Mouse (Mus musculus): ENCODE measurements around the gene Samd10.

The Samd10 gene

DNA sequence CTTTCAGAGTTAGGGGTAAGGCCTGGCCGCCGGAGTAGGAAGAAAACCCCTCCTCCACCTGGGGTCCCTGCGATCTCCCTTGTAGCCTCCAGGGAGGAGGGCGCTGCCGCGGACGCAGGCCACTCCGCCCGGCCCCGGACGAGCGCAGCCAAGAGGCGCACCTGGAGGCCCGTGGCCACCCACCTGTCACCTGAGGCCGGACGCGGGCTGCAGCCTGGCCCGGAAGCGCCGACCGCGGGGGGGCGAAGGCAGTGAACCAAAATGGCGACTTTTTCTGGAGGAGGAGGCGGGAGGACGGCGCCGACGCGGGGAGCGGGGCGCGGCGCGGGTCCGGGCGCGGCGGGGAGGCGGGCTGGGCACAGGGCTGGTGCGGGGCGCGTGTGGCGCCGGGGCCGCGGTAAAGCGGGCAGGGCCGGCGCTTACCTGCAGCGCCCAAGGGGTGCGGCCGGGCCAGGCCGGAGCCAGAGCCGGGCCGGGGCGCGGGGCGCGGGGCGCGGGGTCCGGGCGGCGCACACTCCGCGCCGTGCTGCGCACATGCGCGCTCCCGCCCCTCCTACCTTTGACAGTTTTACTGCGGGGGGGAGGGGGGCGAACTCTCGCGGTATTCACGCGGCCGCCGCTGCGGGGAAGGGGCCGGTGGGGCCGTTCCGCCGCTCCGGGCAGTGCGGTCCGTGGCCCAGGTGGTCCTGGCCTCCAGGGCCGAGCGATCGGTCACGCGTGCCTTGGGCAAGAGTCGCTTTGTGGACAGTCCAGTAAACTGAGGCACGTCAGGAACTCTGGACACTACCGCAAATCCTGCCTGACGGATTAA is 6.6 kb downstream of the Samd10 start, which contains the start of gene Zfp512b:
Gene Zfp512b, minus strand, starts transcription at position 573 of the 811 bp plus-strand sequence.
- DNase-seq (ENCODE audit: low read depth, low spot score): peak; percentile 67

DNA sequence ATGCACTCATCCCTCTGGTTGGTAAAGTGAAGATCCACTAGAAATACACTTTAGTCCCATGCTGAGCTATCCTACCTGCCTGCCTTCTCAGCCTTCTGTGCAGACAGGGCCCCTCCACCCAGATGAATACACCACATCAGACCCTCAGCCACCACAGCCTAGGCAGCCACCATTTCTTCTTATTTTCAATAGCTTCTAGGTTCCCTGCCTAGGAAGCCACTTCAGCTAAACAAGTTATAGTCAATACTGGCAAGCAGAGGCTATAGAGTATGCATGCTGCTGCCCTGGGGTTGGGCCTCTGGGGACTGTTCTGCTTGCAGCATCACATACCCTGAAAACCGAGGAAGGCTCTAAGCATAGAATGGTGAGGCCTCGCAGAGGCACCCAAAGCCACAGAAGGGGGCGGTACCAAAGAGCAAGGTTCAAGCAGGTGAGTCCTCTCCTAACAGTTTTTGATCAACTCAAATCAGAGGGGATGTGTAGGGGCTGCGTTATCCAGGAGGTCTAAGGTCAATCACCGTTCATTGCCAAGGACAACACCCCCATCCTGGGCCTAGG is 7.4 kb downstream of the Samd10 start, which contains the start of gene Prpf6:
Gene Prpf6, plus strand, starts transcription at position 341 of the 558 bp plus-strand sequence.
- no peak for DNase-seq (ENCODE audit: low read depth, low spot score)

DNA sequence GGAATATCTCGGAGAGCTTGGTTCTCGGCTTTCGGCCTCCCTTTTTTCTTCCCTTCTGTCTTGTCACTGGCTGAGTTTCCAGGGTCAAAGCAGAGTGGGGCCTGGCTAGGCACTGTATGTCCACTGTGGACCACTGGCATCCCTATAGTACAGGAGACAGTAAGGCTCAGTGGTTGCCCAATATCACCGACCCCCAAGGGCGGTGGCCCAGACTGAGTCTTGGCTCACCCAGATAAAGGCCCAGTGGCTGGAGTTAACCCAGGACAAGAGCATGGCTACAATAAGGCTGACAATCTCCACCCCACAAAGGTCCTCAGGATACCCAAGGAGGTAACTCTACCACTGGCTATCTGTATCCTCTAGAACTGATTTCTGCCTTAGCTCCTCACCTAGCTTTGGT is 8.5 kb downstream of the Samd10 start:
- DNase-seq (ENCODE audit: low read depth, low spot score): no peak

DNA sequence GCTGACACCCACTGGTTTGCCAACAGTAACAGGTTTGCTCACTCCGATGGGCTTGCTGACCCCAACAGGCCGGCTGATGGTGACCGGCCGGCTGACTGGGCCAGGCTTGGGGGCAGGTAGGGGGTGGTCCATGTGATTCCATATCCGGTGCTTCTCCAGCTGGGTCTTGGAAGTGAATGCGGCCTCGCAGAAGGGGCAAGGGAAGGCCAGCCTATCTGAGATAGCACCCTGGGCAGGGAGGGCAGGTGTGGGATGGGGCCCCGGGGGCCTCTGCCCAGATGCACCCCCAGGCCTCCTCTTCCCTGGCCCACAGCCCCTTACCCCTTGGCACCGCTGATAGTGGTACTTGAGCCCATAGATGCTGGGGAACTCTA is 9.3 kb downstream of the Samd10 start:
- no peak for DNase-seq (ENCODE audit: low read depth, low spot score)

DNA sequence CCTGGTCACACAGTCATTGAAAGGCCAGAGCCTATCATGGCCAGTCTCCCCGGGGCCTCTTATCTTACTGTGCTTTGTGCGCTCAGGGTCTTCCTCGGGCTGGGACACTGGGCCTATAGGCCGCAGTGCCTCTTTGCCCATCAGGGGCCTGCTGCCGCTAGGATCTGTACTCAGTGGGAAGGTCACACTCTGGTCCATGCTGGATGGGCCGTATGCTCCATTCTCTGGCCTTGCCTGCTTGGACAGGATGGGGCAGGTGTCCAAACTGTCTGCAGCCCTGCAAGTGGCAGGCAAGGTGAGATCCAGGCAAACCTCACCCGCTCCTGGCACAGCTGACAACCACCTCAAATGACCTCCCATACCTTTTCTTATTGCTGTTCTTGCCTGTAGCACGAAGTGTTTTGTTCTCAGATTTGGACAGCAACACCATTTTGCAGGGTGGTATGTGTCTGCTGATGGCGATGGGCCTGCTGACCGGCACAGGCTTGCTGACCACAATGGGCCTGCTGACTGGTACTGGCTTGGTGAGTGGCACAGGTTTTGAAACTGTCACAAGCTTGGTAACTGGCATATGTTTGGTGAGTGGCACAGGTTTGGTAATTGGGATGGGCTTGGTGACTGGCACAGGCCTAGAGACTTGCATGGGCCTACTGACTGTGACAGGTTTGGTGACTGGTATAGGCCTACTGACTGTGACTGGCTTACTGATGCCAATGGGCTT is 9.8 kb downstream of the Samd10 start:
- no peak for DNase-seq (ENCODE audit: low read depth, low spot score)

DNA sequence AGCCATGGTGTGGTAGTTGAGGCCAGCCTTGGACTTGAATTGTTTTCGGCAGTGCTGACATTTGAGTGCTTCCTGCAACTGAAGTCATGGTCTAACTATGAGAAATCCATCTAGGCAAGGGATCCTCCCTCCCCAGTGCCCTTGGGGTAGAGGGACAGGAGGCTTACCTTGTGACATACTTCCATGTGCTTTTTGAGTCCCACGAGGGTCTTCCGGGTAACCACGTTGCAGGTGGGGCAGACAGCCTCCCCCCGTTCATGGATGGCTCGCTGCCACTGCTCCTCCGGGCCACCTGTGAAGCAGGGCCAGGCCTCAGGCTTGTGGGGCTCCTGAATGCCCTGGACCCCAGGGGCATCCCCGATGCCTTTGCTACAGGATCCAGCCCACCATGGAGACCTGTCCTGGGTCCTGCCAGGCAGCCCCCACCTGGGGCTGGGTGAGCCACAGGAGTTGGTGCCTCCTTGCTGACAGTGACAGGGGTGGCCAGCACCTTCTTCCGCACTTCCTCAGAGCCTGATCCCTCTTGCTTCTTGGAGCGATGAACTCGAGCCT is 10.7 kb downstream of the Samd10 start:
- DNase-seq (ENCODE audit: low read depth, low spot score): no peak

DNA sequence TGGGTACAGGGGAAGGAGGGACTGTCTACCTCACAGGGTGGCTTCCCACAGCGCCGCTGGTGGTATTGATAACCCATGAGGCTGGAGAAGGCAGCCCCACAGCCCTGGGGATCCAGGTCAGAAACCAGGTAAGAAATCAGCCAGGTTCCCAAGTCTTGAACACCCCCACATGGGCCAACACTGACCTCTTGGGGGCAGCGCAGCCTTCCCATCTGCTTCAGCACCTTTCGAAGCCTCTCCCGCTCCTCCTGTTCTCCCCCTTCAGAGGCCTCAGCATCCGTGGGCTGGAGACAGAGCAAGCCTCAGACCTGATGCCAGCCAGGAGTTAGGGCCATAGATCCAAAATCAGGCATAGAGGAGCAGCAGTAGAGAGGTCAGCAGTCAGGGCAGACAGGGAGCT is 11.2 kb downstream of the Samd10 start:
- DNase-seq (ENCODE audit: low read depth, low spot score): no peak

DNA sequence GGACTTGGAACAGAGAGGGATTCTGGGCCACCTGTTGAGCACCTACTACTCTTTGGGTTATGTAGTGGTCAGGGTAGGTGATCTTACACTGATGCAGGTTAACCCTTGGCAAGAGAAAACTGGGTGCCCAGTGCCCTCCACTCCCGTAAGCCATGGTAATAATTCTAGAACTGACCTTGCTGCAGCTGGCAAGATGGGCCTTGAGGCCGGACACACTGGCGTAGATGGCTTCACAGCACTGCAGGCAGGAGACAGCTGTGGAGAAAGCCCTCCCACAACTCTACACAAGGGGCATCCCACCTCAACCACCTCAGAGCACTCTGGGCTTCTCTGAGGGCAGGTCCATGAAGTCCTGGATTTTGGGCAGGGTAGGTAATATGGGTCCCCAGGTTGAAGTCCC is 12.9 kb downstream of the Samd10 start:
- no peak for DNase-seq (ENCODE audit: low read depth, low spot score)

DNA sequence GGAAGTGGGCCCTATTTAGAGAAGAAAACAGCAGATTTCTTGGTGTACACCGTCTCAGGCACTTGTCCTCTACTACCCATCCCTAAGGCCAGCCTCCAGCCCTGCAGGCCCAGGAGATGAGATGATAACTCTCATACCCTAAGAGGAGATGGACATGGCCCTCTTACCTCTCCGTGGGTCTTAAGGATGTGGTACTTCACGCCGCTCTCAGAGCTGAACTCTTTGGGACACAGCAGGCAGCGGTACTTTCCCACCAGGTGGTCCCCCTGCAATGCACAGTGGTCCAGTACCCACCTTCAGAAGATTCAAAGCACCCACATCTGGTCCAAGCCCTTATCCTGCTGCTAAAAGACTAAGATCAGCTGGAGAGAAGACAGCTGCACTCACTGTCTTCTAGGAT is 13.5 kb downstream of the Samd10 start:
- DNase-seq (ENCODE audit: low read depth, low spot score): no peak

DNA sequence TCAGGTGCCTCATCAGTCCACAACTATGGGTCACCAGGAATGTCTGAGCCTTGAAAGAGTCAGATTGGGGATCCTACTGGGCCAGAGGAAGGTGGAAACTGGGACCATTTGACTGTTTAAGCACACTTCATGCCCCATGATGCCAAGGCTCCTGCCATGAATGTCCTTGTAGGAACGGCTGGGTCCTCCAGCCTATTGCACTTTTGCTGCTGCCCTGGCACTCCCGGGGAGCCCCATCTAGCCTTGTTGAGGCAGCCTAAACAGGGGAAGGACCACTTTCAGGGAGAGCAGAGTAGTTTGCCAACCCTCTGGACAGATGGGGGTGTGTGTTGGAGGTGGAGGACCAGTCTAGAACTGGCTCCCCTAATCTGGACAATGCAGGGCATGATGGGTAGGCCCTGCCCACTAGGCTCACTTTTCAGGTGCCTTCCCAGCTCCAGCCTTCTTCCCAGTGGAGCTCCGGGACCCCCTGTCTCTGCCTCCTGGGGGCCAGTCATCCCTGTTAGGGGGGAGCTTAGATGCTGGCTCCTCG is 14.5 kb downstream of the Samd10 start, which contains the start of gene Uckl1:
Gene Uckl1, minus strand, starts transcription at position 482 of the 532 bp plus-strand sequence.
- DNase-seq (ENCODE audit: low read depth, low spot score): no peak

DNA sequence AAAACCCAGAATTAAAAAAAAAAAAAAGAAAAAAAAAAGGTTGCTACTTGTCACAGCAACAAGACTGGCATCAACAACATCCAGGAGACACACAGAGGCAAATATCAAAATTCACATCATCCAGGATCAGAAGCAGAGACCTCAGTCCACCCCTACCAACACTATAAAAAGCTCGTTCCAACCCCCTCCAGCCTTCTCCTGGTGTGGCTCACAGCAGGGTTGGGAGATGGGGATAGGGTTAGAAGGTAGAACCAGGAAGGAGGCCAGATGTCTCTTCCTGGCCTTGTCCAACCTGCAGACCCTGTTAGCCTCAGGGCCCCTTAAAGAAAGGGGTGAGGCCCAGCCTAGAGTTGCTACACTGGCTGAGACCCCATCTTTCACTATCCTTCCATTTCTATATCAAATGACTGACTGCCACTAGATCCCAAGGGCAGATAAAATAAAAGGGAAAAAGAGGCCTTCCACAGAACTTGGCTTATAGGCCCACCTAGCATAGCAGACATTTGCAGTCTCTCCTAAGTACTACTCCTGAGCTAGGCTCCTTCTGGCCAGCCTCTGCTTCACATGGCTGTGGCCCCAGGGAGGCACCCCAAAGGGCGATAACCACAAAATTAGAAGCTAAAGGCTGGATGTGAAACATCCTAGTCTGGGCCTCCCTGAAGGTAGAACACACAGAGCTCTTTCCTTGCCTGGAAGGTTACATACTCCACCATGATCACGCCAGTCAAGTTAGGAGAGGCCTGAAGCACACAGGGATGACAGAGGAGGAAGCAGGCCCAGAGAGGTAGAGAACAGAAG is 15.4 kb downstream of the Samd10 start:
- DNase-seq (ENCODE audit: low read depth, low spot score): no peak

DNA sequence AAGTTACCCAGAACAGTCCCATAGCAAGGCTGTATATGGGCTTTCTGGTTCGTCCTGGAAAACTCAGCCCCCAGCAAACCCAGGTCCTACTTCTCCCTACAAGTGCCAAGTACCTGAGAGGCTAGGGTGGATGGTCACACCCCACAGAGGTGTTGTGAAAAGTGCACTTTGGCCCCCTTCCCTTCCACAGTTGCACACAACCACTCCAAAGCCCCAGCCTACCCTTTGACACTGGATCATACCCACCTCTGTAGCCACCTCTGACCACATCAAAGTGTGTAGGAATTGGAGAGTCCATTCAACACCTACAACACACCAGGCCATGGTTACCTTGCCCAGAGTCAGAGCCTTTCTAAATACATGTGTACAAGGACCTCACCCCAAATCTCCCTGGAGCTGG is 16.1 kb downstream of the Samd10 start:
- DNase-seq (ENCODE audit: low read depth, low spot score): no peak

DNA sequence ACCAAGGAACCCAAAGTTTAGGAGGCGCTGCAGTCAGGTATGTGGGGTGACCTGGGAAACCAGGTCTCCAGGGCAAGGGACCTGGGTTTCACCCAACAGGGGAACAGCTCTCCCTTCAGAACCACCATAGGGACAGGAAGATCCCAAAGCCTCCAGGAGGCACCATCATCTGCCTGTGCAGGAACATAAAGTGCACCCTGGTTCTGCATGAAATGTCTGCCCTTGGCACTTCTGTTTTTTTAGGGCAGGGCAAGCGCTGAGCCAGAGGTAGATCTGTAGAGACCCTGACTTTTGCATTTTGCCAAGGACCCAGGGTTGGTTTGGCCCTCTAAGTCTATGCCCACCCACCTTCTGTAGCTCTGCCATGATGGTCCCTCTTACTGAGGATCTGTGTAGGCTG is 16.7 kb downstream of the Samd10 start:
- no peak for DNase-seq (ENCODE audit: low read depth, low spot score)

DNA sequence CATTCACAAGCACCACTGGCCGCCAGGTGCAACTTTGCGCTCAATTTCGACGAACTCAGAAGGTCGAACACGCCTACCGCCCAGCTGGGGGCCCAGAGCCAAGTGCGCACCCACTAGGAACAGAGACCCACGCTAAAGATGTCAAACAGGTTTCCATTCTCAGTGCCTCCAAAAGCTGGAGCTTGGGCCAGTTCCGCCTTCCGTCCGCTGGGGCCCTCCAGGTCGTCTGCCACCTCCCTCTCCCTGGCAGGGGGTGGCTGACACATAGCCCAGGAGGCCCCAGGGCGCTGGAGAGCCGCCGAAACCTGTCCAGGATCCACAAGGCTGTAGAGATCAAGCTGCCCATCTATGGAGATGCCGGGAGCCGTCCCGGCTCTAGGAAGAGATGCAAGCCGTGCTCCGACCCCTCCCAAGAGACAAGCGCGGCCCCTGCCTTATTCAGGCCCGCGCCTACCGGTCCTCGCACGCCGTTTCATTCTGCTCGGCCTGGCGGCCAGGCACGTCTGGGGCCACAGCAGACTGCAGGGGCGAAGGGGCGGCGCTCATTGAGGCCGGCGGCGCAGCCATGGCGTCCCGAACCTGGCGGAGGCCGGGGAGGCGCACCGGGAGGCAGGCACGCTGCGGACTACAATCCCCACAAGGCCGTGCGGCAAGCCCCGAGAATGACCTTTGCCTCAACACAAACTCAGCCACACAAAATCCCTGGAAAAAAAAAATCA is 17.5 kb downstream of the Samd10 start:
- DNase-seq (ENCODE audit: low read depth, low spot score): peak; percentile 71

DNA sequence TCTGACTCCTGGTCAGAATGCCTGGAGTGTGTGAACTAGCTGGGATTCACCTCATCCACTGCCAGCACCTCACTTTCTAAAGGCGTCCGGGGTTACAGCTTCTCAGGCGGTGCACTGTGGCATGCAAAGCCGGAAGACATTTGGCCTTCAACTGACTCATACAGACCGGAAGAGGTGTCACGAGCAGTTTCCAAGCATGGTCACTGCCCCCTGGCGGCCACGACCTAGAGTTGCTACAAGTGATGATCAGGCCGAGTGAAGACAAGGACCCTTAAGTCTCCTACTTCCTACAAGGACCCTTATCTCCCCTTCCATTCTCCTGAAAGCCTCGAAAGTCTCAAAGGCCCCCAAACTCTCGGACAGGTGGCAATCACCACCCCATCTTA is 18.0 kb downstream of the Samd10 start:
- peak; percentile 84 for DNase-seq (ENCODE audit: low read depth, low spot score)

DNA sequence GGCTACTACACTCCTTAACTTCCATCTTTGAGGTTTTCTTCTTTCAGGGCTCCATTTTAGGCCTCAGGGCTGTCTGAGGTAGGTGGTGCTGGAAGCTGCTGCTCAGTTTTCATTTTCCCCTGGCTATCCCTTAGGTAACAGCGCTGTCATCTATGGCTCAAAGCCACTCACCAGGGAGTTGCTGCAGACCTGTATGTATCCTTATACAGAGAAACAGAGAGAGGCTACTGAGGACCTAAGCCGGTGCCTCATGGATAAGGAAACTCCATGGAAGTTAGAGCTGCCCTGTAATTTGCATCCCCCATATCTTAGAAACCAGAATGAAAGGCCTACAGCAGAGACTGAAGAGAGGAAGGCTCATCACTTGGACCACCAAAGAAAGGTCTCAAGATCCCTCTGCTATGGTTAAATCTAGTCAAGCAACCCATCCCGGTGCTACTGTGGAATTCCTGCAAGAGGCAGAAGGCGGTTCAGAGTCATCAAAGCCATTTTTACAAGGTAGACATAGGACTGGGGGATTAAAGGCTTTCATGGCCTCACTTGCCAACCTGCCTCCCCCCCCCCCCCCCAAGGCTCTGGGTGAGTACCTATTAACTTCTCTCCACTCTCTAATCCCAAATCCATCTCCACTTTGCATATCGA is 18.8 kb downstream of the Samd10 start:
- DNase-seq (ENCODE audit: low read depth, low spot score): no peak

DNA sequence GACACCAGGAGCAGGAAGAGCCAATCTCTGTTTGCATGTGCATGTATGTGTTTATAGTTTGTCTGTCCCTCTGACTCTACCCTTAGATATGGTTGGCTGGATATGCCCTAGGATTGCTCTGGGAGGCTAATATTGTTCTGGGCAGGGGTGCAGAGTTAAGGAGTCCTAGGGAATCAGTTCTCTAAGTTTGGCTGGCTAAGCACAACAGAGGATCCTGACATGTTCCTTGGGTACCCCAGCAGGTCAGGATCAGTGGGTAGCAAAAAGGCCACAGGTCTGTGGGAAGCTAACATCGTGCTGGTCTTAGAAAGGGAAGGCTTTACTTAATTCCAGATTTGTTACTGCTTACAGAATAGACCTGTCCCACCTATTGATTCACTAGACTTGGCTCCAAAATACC is 19.3 kb downstream of the Samd10 start:
- no peak for DNase-seq (ENCODE audit: low read depth, low spot score)

DNA sequence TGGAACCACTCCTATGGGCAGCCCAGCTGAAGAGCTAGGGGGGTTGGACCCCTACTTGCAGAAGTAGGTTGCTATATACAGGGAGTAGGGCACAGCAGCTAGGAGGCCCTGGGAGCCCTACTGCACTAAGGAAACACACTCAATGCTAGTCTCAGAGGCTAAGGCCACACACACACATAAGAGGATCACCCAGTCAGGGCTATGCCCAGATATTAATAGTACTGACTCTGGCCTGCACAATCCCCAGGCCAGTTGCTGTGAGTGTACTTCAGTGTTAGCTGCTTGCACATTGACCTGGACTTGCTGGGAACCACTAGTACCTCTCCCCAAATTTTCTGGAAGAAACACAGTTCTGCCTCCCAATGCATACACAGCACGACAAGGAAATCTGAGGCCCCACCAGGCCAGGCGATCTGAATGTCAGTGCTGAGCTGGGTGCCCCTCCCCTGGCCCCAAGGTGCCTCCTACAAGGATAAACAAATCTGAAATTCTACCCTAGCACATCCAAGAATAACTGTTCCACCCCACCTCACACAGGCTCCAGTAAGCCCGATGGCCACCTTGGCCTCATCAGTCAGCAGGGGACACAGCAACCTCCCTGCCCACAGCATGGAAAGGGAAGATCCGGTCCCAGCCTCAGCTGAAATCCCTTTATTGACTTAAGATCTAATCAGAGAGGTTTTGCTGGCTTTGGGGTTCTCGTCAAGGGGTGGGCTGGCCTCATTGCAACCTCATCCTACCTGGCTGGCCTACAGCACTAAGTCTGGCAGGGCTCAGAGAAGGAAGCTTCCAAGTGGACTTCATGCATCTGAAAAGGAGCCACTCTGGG is 20.0 kb downstream of the Samd10 start:
- DNase-seq (ENCODE audit: low read depth, low spot score): no peak

DNA sequence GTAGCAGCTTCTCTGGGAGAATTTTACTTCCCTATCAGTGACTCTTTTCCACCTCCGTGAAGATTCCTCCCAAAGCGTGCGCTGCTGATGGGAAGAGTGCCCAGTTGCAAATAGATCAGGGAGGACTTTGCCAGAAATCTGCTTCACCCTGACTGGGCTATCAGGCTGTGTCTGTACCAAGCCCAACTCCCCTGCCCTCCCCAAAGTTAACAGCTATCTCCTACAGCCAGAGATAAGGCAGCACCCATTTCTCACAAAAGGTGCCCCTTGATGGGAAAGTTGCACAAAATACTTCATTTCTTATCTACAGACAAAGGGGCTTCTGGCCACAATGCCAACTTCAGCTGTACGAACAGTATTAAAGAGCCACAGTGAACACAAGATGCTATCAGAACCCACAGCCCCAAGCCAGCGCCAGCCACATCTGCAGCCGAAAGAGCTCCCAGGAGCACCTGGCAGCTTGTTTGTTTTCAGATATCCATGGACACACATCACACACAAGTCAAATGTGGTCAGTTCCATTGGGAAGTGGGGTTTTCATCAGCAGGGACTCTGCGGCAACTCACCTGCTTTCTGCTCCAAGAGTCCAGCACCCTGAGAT is 20.9 kb downstream of the Samd10 start:
- DNase-seq (ENCODE audit: low read depth, low spot score): no peak

Measured in embryo, embryonic 11.5 days (tissue).